Mouse (Mus musculus): Measurements from ENCODE around the gene Lins1.

DNA sequence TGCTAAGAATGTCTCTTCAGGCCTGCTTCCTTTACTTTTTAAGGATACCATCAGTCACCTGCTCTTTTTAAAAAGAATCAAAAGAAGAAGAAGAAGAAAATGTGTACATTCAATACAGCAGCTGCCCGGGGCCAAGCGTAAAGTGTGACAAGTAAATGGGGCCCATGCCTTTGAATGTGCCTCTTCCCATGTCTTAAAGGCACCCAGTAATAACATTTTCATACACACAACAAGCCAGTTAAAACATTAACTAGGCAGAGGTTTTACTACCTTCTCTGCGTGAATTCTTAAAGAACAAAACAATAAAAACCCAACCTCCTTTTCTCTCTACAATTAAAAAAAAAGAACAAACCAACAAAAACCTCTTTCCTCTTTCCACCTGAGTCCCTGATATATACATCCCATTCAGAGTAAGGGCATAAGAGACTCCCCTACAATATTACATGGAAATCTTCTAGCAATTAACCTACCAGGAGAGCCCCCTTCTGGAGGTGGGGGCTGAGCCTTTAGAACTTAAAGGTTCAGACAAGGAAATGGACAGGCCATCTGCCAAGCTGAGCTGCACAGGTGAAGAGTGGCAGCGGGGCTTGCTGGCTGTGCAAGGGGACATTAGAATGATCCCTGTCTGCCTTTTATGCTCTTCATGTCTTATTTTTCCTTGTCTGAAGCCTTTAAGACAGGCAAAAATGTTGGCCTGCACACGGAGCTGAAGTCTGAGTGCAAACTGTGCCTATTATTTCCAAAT is 7.4 kb upstream of the Lins1 start:
- TF ChIP-seq MAX (IDR thresholded peaks at IDR 0.05) (no peak), CTCF (IDR thresholded peaks at IDR 0.05; ENCODE audit: control insufficient read depth, insufficient read depth, insufficient read length) (no peak), MYOD1 (IDR thresholded peaks at IDR 0.05; ENCODE audit: control insufficient read depth, insufficient read length, low read depth) (no peak), CEBPB (IDR thresholded peaks at IDR 0.05; ENCODE audit: low read depth) (no peak)

Data from C2C12 (cell line).